Mouse (Mus musculus) adrenal gland, postnatal 14 days (tissue): ENCODE measurements around the gene Gpkow. TPM values are rescaled to one million over a fixed set of nuclear protein-coding genes. Genes with fewer than 3 reads are reported as not detected.
"Not testable (repeated sequence)": the region's sequence is repeated elsewhere in the genome, so short reads cannot be mapped to it uniquely, and the experiment has no call there.

Experiments used
- DNase-seq: peaks from one replicate; pipeline ENCODE4 v3.0.0; 2021; ENCODE audit warnings: mixed read lengths
- total RNA-seq: library from RNA; stranded (reverse); gene quantifications from 2 replicates; pipeline ENCODE4 v1.2.3, GENCODE M21; 2021

The Gpkow gene
- total RNA-seq, 1 experiment from 2014 or later, result 45.4 TPM

GRCm38 (mm10) chrX:7688321-7688720 is 8.6 kb upstream of the Gpkow start:
- DNase-seq, result no peak

- no peak for DNase-seq
These were observed 6.4 kb upstream of the Gpkow start for GRCm38 (mm10) chrX:7690486-7690885.

GRCm38 (mm10) chrX:7692862-7693261 is 4.1 kb upstream of the Gpkow start:
- DNase-seq, result no peak

- DNase-seq, result no peak
These were observed 411 bp upstream of the Gpkow start for GRCm38 (mm10) chrX:7696520-7696919.

- not testable (repeated sequence) for DNase-seq
These were observed 16.8 kb downstream of the Gpkow start for GRCm38 (mm10) chrX:7713764-7714134.

GRCm38 (mm10) chrX:7714135-7714899 is 17.4 kb downstream of the Gpkow start, which contains the start of gene Wdr45:
Gene Wdr45, plus strand, starts transcription at chrX:7714333.
- DNase-seq, result peak; percentile 93

- not testable (repeated sequence) for DNase-seq
These were observed 19.1 kb downstream of the Gpkow start for GRCm38 (mm10) chrX:7716058-7716457.

GRCm38 (mm10) chrX:7721514-7722281 is 24.8 kb downstream of the Gpkow start, which contains the start of gene Gm45208:
Gene Gm45208, plus strand, starts transcription at chrX:7722245.
- peak; percentile 78 for DNase-seq

GRCm38 (mm10) chrX:7722282-7722611 is 25.3 kb downstream of the Gpkow start:
- no peak for DNase-seq

- no peak for DNase-seq
These were observed 25.8 kb downstream of the Gpkow start for GRCm38 (mm10) chrX:7722691-7723090.

- DNase-seq, result no peak
These were observed 27.2 kb downstream of the Gpkow start for GRCm38 (mm10) chrX:7724135-7724534.

- DNase-seq, result no peak
These were observed 28.9 kb downstream of the Gpkow start for GRCm38 (mm10) chrX:7725841-7726240.

GRCm38 (mm10) chrX:7727176-7727575 is 30.2 kb downstream of the Gpkow start:
- DNase-seq, result peak; percentile 61

- DNase-seq, result peak; percentile 81
These were observed 31.4 kb downstream of the Gpkow start, which contains the start of gene Praf2 for GRCm38 (mm10) chrX:7728215-7728921. Gene Praf2, plus strand, starts transcription at chrX:7728439.

GRCm38 (mm10) chrX:7728922-7729265 is 32.0 kb downstream of the Gpkow start:
- DNase-seq, result no peak

- peak; percentile 87 for DNase-seq
These were observed 36.7 kb downstream of the Gpkow start for GRCm38 (mm10) chrX:7733571-7734156.

GRCm38 (mm10) chrX:7739336-7740081 is 42.6 kb downstream of the Gpkow start:
- no peak for DNase-seq

- DNase-seq, result no peak
These were observed 43.3 kb downstream of the Gpkow start for GRCm38 (mm10) chrX:7740082-7740819.

GRCm38 (mm10) chrX:7741103-7741502 is 44.2 kb downstream of the Gpkow start:
- no peak for DNase-seq

GRCm38 (mm10) chrX:7743470-7743869 is 46.5 kb downstream of the Gpkow start:
- no peak for DNase-seq

GRCm38 (mm10) chrX:7744940-7745339 is 48.0 kb downstream of the Gpkow start:
- no peak for DNase-seq
